Mouse (Mus musculus): Measurements from ENCODE around the gene Slco3a1.

Slco3a1 gene

GRCm38 (mm10) chr7:74376397-74377044 is 178.1 kb downstream of the Slco3a1 start:
- peak; percentile 45 for DNase-seq

GRCm38 (mm10) chr7:74375174-74375957 is 179.2 kb downstream of the Slco3a1 start:
- no peak for DNase-seq

GRCm38 (mm10) chr7:74373056-74373455 is 181.5 kb downstream of the Slco3a1 start:
- DNase-seq, result no peak

DNA sequence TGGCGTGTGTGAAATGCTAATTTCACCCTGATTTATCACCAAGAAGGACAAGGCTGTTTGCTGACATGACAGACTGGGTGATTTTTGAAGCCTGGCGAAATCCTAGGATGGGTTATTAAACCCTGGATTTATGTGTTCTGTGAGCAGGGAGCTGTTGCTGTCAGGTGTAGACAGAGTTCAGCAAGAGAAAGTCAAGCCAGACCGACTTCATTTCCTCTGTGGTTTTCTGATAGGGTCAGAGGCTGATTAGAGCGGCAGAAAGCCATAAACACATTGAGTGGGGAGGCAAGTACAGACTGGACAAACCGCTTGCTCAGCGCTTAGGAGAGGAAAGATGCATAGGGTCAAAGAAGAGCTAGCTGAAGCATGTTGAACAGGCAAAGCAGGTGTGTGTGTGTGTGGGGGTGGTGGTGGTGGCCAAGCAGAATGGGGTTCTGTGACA is 182.4 kb downstream of the Slco3a1 start:
- DNase-seq, result no peak

DNA sequence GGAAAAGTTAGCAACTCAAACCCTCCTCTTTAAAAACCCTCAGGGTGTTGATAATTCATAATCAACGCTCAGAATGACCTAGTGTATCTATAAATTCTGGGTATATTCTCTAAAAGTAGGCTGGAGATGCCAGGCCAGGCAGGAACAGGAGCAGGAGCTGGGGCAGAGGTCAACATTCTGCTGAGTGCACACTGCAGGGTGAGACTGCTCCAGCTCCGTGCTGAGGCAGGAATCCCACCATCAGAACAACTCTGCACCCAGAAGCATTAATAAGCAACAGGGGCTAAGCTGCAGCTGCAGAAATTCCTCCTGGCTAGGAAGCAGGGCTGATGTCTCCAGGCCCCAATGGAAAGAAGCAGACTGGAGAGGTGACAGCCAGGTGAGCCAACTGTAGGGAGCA is 182.9 kb downstream of the Slco3a1 start:
- DNase-seq, result no peak

DNA sequence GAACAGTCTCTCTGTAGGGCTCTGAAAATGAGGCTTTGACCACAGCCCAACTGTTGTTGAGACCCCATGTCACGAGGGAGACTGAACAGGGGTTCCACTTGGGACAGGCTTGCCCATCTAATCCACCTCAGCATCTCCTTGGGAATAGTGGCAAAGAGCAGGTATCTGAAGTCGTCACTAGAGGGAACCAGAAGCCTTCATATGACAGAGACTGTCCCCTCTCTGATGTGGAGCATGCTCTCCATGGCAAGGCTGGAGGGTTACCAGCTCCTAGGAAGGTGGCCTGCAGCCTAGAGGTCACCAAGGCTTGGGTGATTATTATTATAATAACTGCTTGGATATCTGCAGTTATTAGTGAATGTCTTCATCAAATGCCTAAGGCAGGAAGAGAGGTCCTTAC is 183.4 kb downstream of the Slco3a1 start:
- DNase-seq, result peak; percentile 24

DNA sequence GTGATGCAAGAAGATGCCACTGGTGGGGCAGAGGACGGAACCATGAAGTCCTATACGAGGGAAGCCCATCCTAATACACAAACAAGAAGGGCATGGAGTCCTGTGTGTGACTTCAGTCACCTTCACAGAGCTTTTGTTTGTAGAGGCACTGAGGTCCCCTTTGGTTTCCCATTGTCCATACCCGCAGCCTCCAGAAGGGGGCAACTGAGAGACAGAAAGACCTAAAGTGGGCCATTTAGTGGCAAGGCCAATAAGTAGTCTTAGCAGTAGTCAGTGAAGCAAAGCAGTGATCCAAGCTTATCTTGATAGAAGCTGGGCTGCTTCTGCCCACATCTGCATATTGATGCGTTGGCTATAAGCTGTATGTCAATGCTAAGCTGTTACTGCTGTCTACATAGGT is 184.9 kb downstream of the Slco3a1 start:
- DNase-seq, result no peak

DNA sequence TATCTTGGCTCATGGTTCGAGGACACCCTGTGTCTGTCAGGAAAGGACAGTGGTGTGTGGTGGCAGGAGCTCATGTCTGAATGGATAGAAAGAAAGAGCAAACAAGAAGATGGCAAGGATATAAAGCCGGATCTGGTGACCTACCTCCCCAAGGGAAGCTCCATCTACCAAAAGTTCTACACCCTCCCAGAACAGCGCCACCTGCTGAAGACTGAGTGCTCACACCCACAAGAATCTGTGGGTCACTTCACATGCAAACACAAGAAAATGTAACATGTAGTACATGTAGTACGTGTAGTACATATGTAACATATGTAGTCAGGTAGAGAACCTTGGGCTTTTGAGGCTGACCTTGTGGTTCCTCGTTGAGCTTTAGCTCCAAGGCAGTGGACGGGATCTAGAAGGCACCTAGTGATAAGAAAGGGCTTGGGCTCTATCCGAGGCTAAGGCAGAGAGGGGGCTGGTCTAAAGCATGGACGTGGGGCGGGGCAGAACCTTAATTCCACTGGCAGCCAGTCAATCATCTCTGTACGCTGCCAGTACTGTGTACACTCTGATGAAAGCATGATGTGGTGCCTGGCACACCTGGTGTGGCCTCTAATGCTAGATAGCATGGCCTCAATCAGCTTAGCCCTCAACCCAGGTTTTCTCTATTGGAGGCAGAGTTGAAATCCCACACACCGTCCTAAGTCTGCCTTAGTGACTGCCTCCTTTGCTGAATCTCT is 186.2 kb downstream of the Slco3a1 start:
- DNase-seq, result no peak

DNA sequence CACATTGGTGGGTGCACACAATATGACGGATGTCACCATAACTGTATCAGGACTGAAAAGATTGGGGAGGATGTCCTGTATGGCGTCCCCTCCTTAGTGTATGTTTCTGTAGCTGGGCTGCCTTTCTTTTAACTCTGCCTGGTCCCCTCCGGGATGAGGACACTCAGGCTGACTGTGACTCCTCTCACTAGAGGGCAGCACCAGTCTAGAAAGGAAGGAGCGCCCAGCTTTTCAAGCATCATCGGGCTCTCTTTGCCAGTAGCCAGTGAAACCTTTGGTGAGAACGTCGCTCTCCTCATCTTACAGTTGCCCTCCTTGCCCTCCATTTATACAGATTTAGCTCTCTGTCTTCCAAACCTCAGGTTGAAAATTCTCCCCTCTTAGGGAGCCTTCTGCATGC is 187.2 kb downstream of the Slco3a1 start:
- peak; percentile 46 for DNase-seq

DNA sequence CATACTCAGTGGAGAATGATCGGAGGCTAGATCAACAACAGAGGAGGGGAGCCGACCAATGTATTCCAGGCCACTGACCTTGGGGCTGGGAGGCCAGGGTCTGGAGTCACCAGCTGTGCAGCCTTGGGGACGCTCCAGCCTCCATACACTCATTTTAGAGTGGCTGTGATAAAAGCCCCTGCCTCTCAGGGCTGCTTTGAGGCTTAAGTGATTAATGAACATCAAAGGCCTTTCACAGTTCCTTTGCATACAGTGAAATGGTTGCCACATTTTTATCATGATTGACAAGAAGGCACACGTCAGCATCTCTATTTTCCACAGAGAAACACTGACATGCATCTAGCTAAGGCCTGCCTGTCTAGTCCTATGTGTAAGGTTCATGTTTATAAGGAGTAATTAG is 189.0 kb downstream of the Slco3a1 start:
- DNase-seq, result no peak

DNA sequence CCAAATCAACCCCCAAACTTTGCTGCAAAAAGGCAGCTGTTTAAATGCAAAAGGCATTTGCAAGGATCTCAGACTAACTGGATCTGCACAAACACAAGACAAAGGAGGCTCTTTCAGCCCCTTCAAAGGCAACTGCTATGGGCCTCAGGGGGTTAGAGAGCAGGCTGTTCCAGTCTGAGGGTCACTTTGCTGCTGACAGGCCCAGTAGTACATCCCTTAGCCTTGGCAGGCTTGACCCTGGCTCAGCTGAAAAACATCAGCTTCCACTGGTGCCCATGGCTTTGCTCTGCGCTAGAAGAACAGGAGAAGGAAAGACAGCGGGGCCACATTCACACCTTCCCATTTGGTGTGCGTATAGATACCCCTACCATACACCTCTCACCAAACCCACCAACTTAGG is 189.6 kb downstream of the Slco3a1 start:
- no peak for DNase-seq

- DNase-seq, result no peak
Measured at GRCm38 (mm10) chr7:74363440-74363839, 191.1 kb downstream of the Slco3a1 start.

GRCm38 (mm10) chr7:74361677-74362076 is 192.9 kb downstream of the Slco3a1 start:
- no peak for DNase-seq

DNA sequence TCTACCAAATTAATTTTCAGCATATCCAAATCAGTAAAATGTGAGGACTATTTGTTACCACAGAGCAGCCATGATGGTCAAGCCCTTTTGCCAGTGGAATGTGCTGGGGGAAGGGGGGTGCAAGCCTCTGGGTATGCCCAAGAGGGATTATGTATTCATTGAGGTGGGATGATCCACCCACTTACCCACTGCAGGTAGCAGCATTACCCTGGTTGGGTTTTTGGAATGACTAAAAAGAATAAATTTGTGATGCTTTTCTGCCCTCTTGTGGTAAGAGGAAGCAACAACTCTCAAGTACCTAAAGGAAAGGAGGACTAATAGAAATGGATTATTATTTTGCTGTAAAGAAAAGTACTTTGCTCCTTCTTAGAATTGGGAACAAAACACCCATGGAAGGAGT is 197.6 kb downstream of the Slco3a1 start:
- no peak for DNase-seq

GRCm38 (mm10) chr7:74354527-74355256 is 199.9 kb downstream of the Slco3a1 start:
- DNase-seq, result peak; percentile 37

GRCm38 (mm10) chr7:74353707-74354468 is 200.7 kb downstream of the Slco3a1 start:
- DNase-seq, result no peak

- no peak for DNase-seq
Measured at GRCm38 (mm10) chr7:74353240-74353639, 201.3 kb downstream of the Slco3a1 start.

DNA sequence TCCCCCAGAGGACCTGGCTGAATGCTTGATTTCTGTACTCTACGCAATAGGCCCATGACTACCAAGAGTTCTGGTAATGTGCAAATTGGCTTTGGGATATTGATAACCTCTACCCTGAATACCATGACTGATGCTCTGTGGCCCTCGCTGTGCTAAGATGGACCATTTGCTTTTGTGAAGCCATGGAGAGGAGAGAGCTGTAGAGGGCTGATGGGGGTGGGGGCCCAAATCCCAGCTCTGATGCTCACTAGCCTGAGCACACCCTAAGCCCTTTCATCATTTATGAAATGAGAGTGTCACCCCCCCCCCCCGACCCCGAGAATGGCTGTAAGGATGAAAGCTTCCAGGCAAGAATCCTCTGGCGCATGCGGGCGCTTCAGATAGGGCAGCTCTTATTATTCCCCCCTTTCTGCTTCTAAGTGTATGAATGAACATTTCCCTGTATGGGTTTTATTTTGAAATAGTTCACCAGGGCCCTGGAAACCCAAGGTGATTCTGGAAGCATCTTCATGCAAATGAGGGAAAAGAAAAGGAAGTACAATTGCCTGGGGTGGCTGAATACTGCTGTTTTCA is 206.2 kb downstream of the Slco3a1 start:
- DNase-seq, result no peak

GRCm38 (mm10) chr7:74347026-74347425 is 207.6 kb downstream of the Slco3a1 start:
- DNase-seq, result peak; percentile 24

- DNase-seq, result no peak
Measured at GRCm38 (mm10) chr7:74346451-74346850, 208.1 kb downstream of the Slco3a1 start.

DNA sequence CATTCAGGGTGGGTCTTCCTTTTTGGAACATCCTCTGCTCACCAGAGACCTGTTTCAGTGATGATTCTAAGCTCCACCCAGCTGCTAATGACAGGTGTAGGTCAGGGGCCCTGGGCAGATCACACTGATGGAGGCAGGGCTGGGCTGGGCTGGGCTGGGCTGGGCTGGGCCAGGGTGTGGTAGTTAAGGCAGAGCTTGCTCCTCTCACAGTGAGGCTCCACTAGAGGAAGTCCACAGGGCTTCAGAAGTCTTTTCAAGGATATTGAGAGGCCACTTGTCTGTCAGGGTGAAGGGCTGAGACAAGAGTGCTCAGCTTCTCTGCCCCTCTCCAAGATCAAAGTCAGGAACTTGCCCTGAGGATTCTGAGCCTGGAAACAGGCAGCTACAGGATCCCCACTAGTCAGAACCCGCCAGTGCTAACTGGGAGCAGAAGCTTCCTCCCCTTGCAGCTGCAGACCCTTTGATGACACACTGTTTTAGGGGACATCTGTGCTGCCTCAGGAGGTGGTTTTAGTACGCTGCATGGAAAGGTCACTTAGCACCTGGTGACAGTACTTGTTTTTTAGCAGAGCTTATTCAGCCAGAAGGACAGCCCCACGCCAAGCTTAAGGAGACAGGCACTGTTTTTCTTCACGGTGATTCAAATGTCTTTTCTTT is 213.3 kb downstream of the Slco3a1 start:
- DNase-seq, result peak; percentile 16
